Mouse (Mus musculus) heart, postnatal 0 days (tissue): Measurements from ENCODE around the gene Adcy7.

ENCODE experiments used
- CTCF ChIP-seq: IDR thresholded peaks from 2 replicates; pipeline ENCODE4 v1.5.1; 2016; ENCODE audit warnings: antibody characterized with exemption, control low read depth, low read depth
- EP300 ChIP-seq: IDR thresholded peaks from 2 replicates; pipeline ENCODE4 v1.6.1; 2016; ENCODE audit warnings: antibody characterized with exemption, low read depth

DNA sequence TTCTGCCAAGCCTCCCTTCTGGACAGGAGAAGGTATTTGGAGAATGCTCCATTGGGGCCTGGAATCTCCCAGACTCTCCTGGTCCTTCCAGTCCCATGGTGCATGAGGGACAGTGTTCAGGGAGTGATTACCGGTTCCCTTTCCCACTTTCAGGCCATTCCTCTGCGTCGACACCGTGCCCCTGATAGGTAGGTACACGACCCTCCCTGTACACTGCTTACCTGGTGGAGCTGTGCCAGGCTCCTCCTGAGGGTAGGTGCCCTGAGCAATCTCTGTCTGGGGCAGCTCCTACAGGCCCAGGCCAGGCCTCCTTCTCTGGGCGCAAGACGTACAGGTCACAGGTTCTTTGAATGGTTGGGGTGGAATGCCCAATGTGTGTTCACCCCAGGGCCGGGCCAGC is 45.9 kb downstream of the Adcy7 start:
- TF ChIP-seq CTCF (no peak), EP300 (no peak)
